Mouse (Mus musculus) ES-Bruce4 (cell line): Measurements from ENCODE around the gene Hspa4l. TPM values are rescaled to one million over a fixed set of nuclear protein-coding genes. Genes with fewer than 3 reads are reported as not detected.

Source experiments
- H3K27ac ChIP-seq: 2 replicates; pipeline ENCODE4 v1.5.1; 2012; ENCODE audit warnings: low read length, inconsistent platforms; ENCODE audit not compliant: insufficient read depth
- H3K27me3 ChIP-seq: 2 replicates; pipeline ENCODE4 v1.6.1; 2012; ENCODE audit warnings: mild to moderate bottlenecking, low read length, inconsistent platforms; ENCODE audit not compliant: control insufficient read depth, poor library complexity, insufficient read depth, severe bottlenecking
- H3K36me3 ChIP-seq: 2 replicates; pipeline ENCODE4 v1.6.1; 2012; ENCODE audit warnings: inconsistent platforms, mild to moderate bottlenecking, low read length, moderate library complexity; ENCODE audit not compliant: control insufficient read depth, poor library complexity, insufficient read depth, severe bottlenecking
- H3K4me1 ChIP-seq: one replicate; pipeline ENCODE4 v1.8.1; 2011; ENCODE audit warnings: low read length; ENCODE audit not compliant: control insufficient read depth, insufficient read depth
- H3K4me3 ChIP-seq: 2 replicates; pipeline ENCODE4 v1.5.1; 2011; ENCODE audit warnings: low read depth, mild to moderate bottlenecking, low read length
- H3K9ac ChIP-seq: 2 replicates; pipeline ENCODE4 v1.6.1; 2012; ENCODE audit warnings: low read depth, mild to moderate bottlenecking, inconsistent platforms; ENCODE audit not compliant: poor library complexity, severe bottlenecking
- H3K9me3 ChIP-seq: replicated peaks from 2 replicates; pipeline ENCODE4 v1.6.1; 2012; ENCODE audit warnings: mild to moderate bottlenecking, low read length, inconsistent platforms; ENCODE audit not compliant: control insufficient read depth, poor library complexity, insufficient read depth, severe bottlenecking
- CTCF ChIP-seq: IDR thresholded peaks from one replicate; pipeline ENCODE4 v1.8.1; 2011; ENCODE audit warnings: low read depth, low read length
- EP300 ChIP-seq: IDR thresholded peaks from 2 replicates; pipeline ENCODE4 v1.6.1; 2011; ENCODE audit warnings: low read depth, low read length; ENCODE audit not compliant: insufficient read depth
- POLR2A ChIP-seq: IDR thresholded peaks from one replicate; pipeline ENCODE4 v1.8.1; 2011; ENCODE audit warnings: low read length; ENCODE audit not compliant: insufficient read depth
- polyA plus RNA-seq: library from polyadenylated mRNA; stranded (reverse); fragments of >200 nt; gene quantifications from 2 replicates; pipeline ENCODE4 v1.2.4, GENCODE M21; 2011; ENCODE audit warnings: low read depth; ENCODE audit not compliant: missing spikeins, insufficient read depth, insufficient read length

Gene Hspa4l
- polyA plus RNA-seq, 1 experiment = 15.4 TPM

- Histone ChIP-seq H3K4me1 (no peaks in the 10 kb centered on the region), H3K36me3 (no peaks in the 10 kb centered on the region), H3K27ac (no peak overlapping the region), H3K27me3 (no peaks in the 10 kb centered on the region), H3K4me3 (no peak overlapping the region), H3K9ac (no peak overlapping the region), H3K9me3 (no peaks in the 10 kb centered on the region)
- TF ChIP-seq CTCF = no peak
- TF ChIP-seq EP300 = no peak
- no peak for TF ChIP-seq POLR2A
These were observed 16.5 kb downstream of the Hspa4l start for GRCm38 (mm10) chr3:40760746-40761145.

GRCm38 (mm10) chr3:40761312-40761711 lies 17.0 kb downstream of the Hspa4l start:
- H3K27me3 ChIP-seq = no peaks in the 10 kb centered on the region
- TF ChIP-seq POLR2A (no peak), EP300 (no peak), CTCF (no peak)
- H3K36me3 ChIP-seq = no peaks in the 10 kb centered on the region

GRCm38 (mm10) chr3:40793783-40794182 lies 49.5 kb downstream of the Hspa4l start:
- Histone ChIP-seq H3K36me3 (no peaks in the 10 kb centered on the region), H3K27ac (no peak overlapping the region), H3K9ac (no peak overlapping the region), H3K4me1 (no peaks in the 10 kb centered on the region), H3K27me3 (no peaks in the 10 kb centered on the region), H3K4me3 (no peak overlapping the region), H3K9me3 (no peaks in the 10 kb centered on the region)
- TF ChIP-seq POLR2A (no peak), EP300 (no peak), CTCF (no peak)

More at GRCm38 (mm10) chr3:40761312-40761711, 17.0 kb downstream of the Hspa4l start:
- Histone ChIP-seq H3K27ac (no peak overlapping the region), H3K4me1 (no peaks in the 10 kb centered on the region), H3K9ac (no peak overlapping the region), H3K4me3 (no peak overlapping the region), H3K9me3 (no peaks in the 10 kb centered on the region)

GRCm38 (mm10) chr3:40798054-40798453 lies 53.8 kb downstream of the Hspa4l start:
- Histone ChIP-seq H3K9ac (no peak overlapping the region), H3K9me3 (no peaks in the 10 kb centered on the region), H3K4me3 (no peak overlapping the region), H3K27ac (no peak overlapping the region), H3K27me3 (no peaks in the 10 kb centered on the region), H3K4me1 (no peaks in the 10 kb centered on the region), H3K36me3 (peaks cover 14% of the 10 kb centered on the region)
- TF ChIP-seq CTCF = no peak
- no peak for TF ChIP-seq POLR2A
- no peak for TF ChIP-seq EP300

GRCm38 (mm10) chr3:40798500-40798899 lies 54.2 kb downstream of the Hspa4l start:
- no peak overlapping the region for H3K4me3 ChIP-seq
- no peaks in the 10 kb centered on the region for H3K9me3 ChIP-seq
- peaks cover 15% of the 10 kb centered on the region for H3K36me3 ChIP-seq
- H3K9ac ChIP-seq = no peak overlapping the region
- no peak overlapping the region for H3K27ac ChIP-seq
- H3K4me1 ChIP-seq = no peaks in the 10 kb centered on the region
- no peaks in the 10 kb centered on the region for H3K27me3 ChIP-seq
- TF ChIP-seq CTCF = peak; percentile 58
- TF ChIP-seq POLR2A = no peak
- TF ChIP-seq EP300 = no peak

GRCm38 (mm10) chr3:40799530-40800372 lies 55.5 kb downstream of the Hspa4l start, which contains the start of gene Plk4:
Plk4 (plus strand) TSS chr3:40800019.
- Histone ChIP-seq H3K27me3 (no peaks in the 10 kb centered on the region), H3K4me3 (peak within 1 kb of the TSS; percentile 100), H3K9ac (peak within 1 kb of the TSS; percentile 95), H3K4me1 (no peaks in the 10 kb centered on the region), H3K36me3 (peaks cover 15% of the 10 kb centered on the region), H3K9me3 (no peaks in the 10 kb centered on the region), H3K27ac (peak within 1 kb of the TSS; percentile 78)
- TF ChIP-seq POLR2A = peak; percentile 70
- no peak for TF ChIP-seq CTCF
- TF ChIP-seq EP300 = no peak
